Mouse (Mus musculus): ENCODE results near the gene Tenm2. TPM values are rescaled to one million over a fixed set of nuclear protein-coding genes. Genes with fewer than 3 reads are reported as not detected.

The Tenm2 gene
- polyA plus RNA-seq, 1 experiment from 2014 or later = 8.6 TPM

GRCm38 (mm10) chr11:36305348-36305950 is 930.3 kb downstream of the Tenm2 start:
- no peak overlapping the region for H3K9ac ChIP-seq
- no peak for ATAC-seq (ENCODE audit: low FRiP score, low read depth)
- peaks cover 6% of the 10 kb centered on the region; the same call in 1 of the 2 replicates for H3K4me1 ChIP-seq
- no peak overlapping the region for H3K27ac ChIP-seq
- H3K4me2 ChIP-seq (replicated peaks) = no peak overlapping the region
- H3K36me3 ChIP-seq = no peaks in the 10 kb centered on the region
- WGBS = 87% methylated on average over 10 of the region's 10 CpGs
- no peak overlapping the region for H3K4me3 ChIP-seq
- H3K27me3 ChIP-seq (replicated peaks) = no peaks in the 10 kb centered on the region
- H3K9me3 ChIP-seq = no peaks in the 10 kb centered on the region

- Histone ChIP-seq H3K27ac (no peak overlapping the region), H3K36me3 (no peaks in the 10 kb centered on the region), H3K27me3 (replicated peaks) (no peaks in the 10 kb centered on the region), H3K9me3 (no peaks in the 10 kb centered on the region), H3K9ac (no peak overlapping the region), H3K4me3 (no peak overlapping the region), H3K4me1 (peaks cover 6% of the 10 kb centered on the region; the same call in 1 of the 2 replicates), H3K4me2 (replicated peaks) (no peak overlapping the region)
- no peak for ATAC-seq (ENCODE audit: low FRiP score, low read depth)
- 20% methylated on average over 2 of the region's 2 CpGs for WGBS
Observed at GRCm38 (mm10) chr11:36302913-36303371, 932.8 kb downstream of the Tenm2 start.

- no peaks in the 10 kb centered on the region for H3K27me3 ChIP-seq (replicated peaks)
- no peaks in the 10 kb centered on the region for H3K36me3 ChIP-seq
- no peak overlapping the region for H3K9ac ChIP-seq
- ATAC-seq (ENCODE audit: low FRiP score, low read depth) = no peak
- no peak overlapping the region for H3K4me3 ChIP-seq
- H3K27ac ChIP-seq = no peak overlapping the region
- 74% methylated on average over 7 of the region's 7 CpGs for WGBS
- H3K4me2 ChIP-seq (replicated peaks) = no peak overlapping the region
- peaks cover 6% of the 10 kb centered on the region; the same call in 1 of the 2 replicates for H3K4me1 ChIP-seq
- H3K9me3 ChIP-seq = no peaks in the 10 kb centered on the region
Observed at GRCm38 (mm10) chr11:36302096-36302495, 933.7 kb downstream of the Tenm2 start.

GRCm38 (mm10) chr11:36296568-36296967 is 939.2 kb downstream of the Tenm2 start:
- WGBS = 83% methylated on average over 3 of the region's 3 CpGs
- ATAC-seq (ENCODE audit: low FRiP score, low read depth) = no peak
- H3K27me3 ChIP-seq (replicated peaks) = no peaks in the 10 kb centered on the region
- H3K4me3 ChIP-seq = no peak overlapping the region
- no peaks in the 10 kb centered on the region for H3K9me3 ChIP-seq
- H3K36me3 ChIP-seq = no peaks in the 10 kb centered on the region
- no peak overlapping the region for H3K4me2 ChIP-seq (replicated peaks)
- no peak overlapping the region for H3K27ac ChIP-seq
- no peak overlapping the region for H3K9ac ChIP-seq
- peaks cover 5% of the 10 kb centered on the region; the same call in 1 of the 2 replicates for H3K4me1 ChIP-seq

- H3K27ac ChIP-seq = no peak overlapping the region
- no peaks in the 10 kb centered on the region for H3K9me3 ChIP-seq
- 50% methylated on average over 6 of the region's 6 CpGs for WGBS
- no peak overlapping the region for H3K9ac ChIP-seq
- H3K36me3 ChIP-seq = no peaks in the 10 kb centered on the region
- peaks cover 5% of the 10 kb centered on the region; the same call in 1 of the 2 replicates for H3K4me1 ChIP-seq
- no peak overlapping the region for H3K4me3 ChIP-seq
- H3K4me2 ChIP-seq (replicated peaks) = no peak overlapping the region
- H3K27me3 ChIP-seq (replicated peaks) = no peaks in the 10 kb centered on the region
- no peak for ATAC-seq (ENCODE audit: low FRiP score, low read depth)
Observed at GRCm38 (mm10) chr11:36292206-36292605, 943.6 kb downstream of the Tenm2 start.

- H3K4me2 ChIP-seq (replicated peaks) = no peak overlapping the region
- no peak overlapping the region for H3K4me3 ChIP-seq
- H3K4me1 ChIP-seq = no peaks in the 10 kb centered on the region
- ATAC-seq (ENCODE audit: low FRiP score, low read depth) = no peak
- H3K27ac ChIP-seq = no peak overlapping the region
- no peak overlapping the region for H3K9ac ChIP-seq
- 92% methylated on average over 6 of the region's 6 CpGs for WGBS
- H3K36me3 ChIP-seq = no peaks in the 10 kb centered on the region
- H3K9me3 ChIP-seq = no peaks in the 10 kb centered on the region
- no peaks in the 10 kb centered on the region for H3K27me3 ChIP-seq (replicated peaks)
Observed at GRCm38 (mm10) chr11:36286246-36286645, 949.5 kb downstream of the Tenm2 start.

GRCm38 (mm10) chr11:36280533-36280932 is 955.2 kb downstream of the Tenm2 start:
- H3K9me3 ChIP-seq = no peaks in the 10 kb centered on the region
- no peak for ATAC-seq (ENCODE audit: low FRiP score, low read depth)
- H3K4me2 ChIP-seq (replicated peaks) = no peak overlapping the region
- 86% methylated on average over 7 of the region's 7 CpGs for WGBS
- no peak overlapping the region for H3K27ac ChIP-seq
- H3K36me3 ChIP-seq = no peaks in the 10 kb centered on the region
- no peak overlapping the region for H3K9ac ChIP-seq
- no peak overlapping the region for H3K4me3 ChIP-seq
- no peaks in the 10 kb centered on the region for H3K27me3 ChIP-seq (replicated peaks)
- H3K4me1 ChIP-seq = peaks cover 14% of the 10 kb centered on the region; the same call in 1 of the 2 replicates

- Histone ChIP-seq H3K9me3 (no peaks in the 10 kb centered on the region), H3K9ac (no peak overlapping the region), H3K27me3 (replicated peaks) (no peaks in the 10 kb centered on the region), H3K4me3 (no peak overlapping the region), H3K27ac (no peak overlapping the region), H3K36me3 (no peaks in the 10 kb centered on the region), H3K4me1 (peaks cover 14% of the 10 kb centered on the region; the same call in 1 of the 2 replicates), H3K4me2 (replicated peaks) (no peak overlapping the region)
- 74% methylated on average over 9 of the region's 9 CpGs for whole genome bisulfite sequencing
- no peak for ATAC-seq (ENCODE audit: low FRiP score, low read depth)
Observed at GRCm38 (mm10) chr11:36277903-36278215, 957.9 kb downstream of the Tenm2 start.

- no peak overlapping the region for H3K27ac ChIP-seq
- no peak overlapping the region for H3K4me2 ChIP-seq (replicated peaks)
- H3K4me1 ChIP-seq = peaks cover 14% of the 10 kb centered on the region; the same call in 1 of the 2 replicates
- no peaks in the 10 kb centered on the region for H3K36me3 ChIP-seq
- no peaks in the 10 kb centered on the region for H3K27me3 ChIP-seq (replicated peaks)
- no peaks in the 10 kb centered on the region for H3K9me3 ChIP-seq
- H3K9ac ChIP-seq = no peak overlapping the region
- no peak overlapping the region for H3K4me3 ChIP-seq
- 53% methylated on average over 20 of the region's 20 CpGs for WGBS
- no peak for ATAC-seq (ENCODE audit: low FRiP score, low read depth)
Observed at GRCm38 (mm10) chr11:36277192-36277902, 958.4 kb downstream of the Tenm2 start.

- no peaks in the 10 kb centered on the region for H3K36me3 ChIP-seq
- WGBS = 16% methylated on average over 5 of the region's 5 CpGs
- H3K27ac ChIP-seq = no peak overlapping the region
- H3K9me3 ChIP-seq = no peaks in the 10 kb centered on the region
- no peak overlapping the region for H3K9ac ChIP-seq
- H3K4me1 ChIP-seq = peaks cover 14% of the 10 kb centered on the region; the same call in 1 of the 2 replicates
- no peak overlapping the region for H3K4me2 ChIP-seq (replicated peaks)
- no peaks in the 10 kb centered on the region for H3K27me3 ChIP-seq (replicated peaks)
- H3K4me3 ChIP-seq = no peak overlapping the region
- no peak for ATAC-seq (ENCODE audit: low FRiP score, low read depth)
Observed at GRCm38 (mm10) chr11:36276015-36276414, 959.7 kb downstream of the Tenm2 start.

- no peaks in the 10 kb centered on the region for H3K9me3 ChIP-seq
- no peak overlapping the region for H3K4me2 ChIP-seq (replicated peaks)
- H3K9ac ChIP-seq = no peak overlapping the region
- no peak overlapping the region for H3K4me3 ChIP-seq
- WGBS = 65% methylated on average over 2 of the region's 2 CpGs
- peaks cover 13% of the 10 kb centered on the region; the same call in 1 of the 2 replicates for H3K4me1 ChIP-seq
- no peak overlapping the region for H3K27ac ChIP-seq
- ATAC-seq (ENCODE audit: low FRiP score, low read depth) = no peak
- H3K36me3 ChIP-seq = no peaks in the 10 kb centered on the region
- H3K27me3 ChIP-seq (replicated peaks) = no peaks in the 10 kb centered on the region
Observed at GRCm38 (mm10) chr11:36272149-36272548, 963.6 kb downstream of the Tenm2 start.

- WGBS = 77% methylated on average over 6 of the region's 6 CpGs
- Histone ChIP-seq H3K27me3 (replicated peaks) (no peaks in the 10 kb centered on the region), H3K4me2 (replicated peaks) (no peak overlapping the region), H3K4me3 (no peak overlapping the region), H3K9ac (no peak overlapping the region), H3K27ac (no peak overlapping the region), H3K9me3 (no peaks in the 10 kb centered on the region), H3K4me1 (peaks cover 1% of the 10 kb centered on the region; the same call in 1 of the 2 replicates), H3K36me3 (no peaks in the 10 kb centered on the region)
- ATAC-seq (ENCODE audit: low FRiP score, low read depth) = no peak
Observed at GRCm38 (mm10) chr11:36269945-36270344, 965.8 kb downstream of the Tenm2 start.
